Mouse (Mus musculus) adrenal gland, adult 18-20 months (tissue): Measurements from ENCODE around the gene Ear2. TPM values are rescaled to one million over a fixed set of nuclear protein-coding genes. Genes with fewer than 3 reads are reported as not detected.
"Not testable (repeated sequence)": the region's sequence is repeated elsewhere in the genome, so short reads cannot be mapped to it uniquely, and the experiment has no call there.

Experiments
- DNase-seq, 2 experiments: peaks; one replicate each; pipeline ENCODE4 v3.0.0; 2021 to 2022; ENCODE audit warnings: low spot score in 2 of 2
- long read RNA-seq, 2 experiments: library from polyadenylated mRNA; stranded (forward); transcript quantifications; one replicate each; pipeline ENCODE4 v2.0.0; 2021
- total RNA-seq, 2 experiments: library from RNA; stranded (reverse); gene quantifications; 1 replicate in 1 of 2; 2 replicates in 1 of 2; pipeline ENCODE4 v1.2.3; 2021

Ear2 gene
- total RNA-seq: 1 to 10 TPM; 1.2 to 2.1 TPM
- long read RNA-seq, experiment 1: 0 reads
- long read RNA-seq, experiment 2: 0 reads

DNA sequence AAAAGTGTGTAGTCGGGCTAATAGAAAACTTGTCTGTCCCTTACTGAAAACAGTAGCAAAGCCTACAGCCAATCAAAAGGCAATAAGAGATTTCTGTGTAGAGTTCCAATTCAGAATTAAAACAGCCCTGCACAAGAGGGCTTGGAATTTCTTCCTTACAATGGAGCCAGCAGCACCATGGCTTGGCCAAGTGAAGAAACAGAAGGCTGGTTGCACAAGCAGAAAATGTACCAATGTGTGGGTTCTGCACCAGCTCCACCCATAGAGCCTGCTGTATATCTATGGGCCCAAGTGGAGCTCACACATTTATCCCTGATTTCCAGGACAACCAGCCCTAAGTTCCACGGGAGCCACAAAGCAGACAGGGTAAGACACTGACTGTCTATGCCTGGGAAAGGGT is at the start of gene Ear2:
TSS of gene Ear2 (plus strand) at position 301 of the 400 bp plus-strand sequence.
- not testable (repeated sequence) for DNase-seq

- peak in 1 of 2 experiments; percentile 13 for DNase-seq
These were observed 34.6 kb upstream of the Ear2 start for GRCm38 (mm10) chr14:44067879-44068278.

- DNase-seq: not testable (repeated sequence)
These were observed 31.9 kb upstream of the Ear2 start for GRCm38 (mm10) chr14:44070595-44070994.

- DNase-seq: not testable (repeated sequence)
These were observed 24.6 kb upstream of the Ear2 start for GRCm38 (mm10) chr14:44077785-44078341.

GRCm38 (mm10) chr14:44086588-44086987 is 15.9 kb upstream of the Ear2 start:
- not testable (repeated sequence) for DNase-seq

DNA sequence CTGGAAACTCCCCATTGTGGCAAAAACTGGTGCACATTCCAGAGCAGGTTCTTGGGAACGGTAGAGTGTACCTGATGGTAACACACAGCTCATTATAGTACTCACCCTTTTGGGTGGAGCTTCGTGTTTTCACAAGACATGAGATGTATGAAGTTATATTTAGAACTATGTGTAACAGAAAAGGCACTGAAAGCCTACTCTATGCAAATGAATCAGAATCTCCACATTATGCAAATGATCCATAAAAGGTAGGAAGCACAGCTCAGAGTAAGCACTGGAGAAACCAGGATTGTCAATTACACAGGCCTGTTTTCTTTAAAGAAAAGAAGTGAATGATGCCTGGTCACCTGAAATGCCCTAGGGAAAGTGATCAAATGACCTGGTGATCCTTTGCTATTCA is 14.9 kb upstream of the Ear2 start:
- not testable (repeated sequence) for DNase-seq

- DNase-seq: not testable (repeated sequence)
These were observed 10.9 kb upstream of the Ear2 start for GRCm38 (mm10) chr14:44091524-44091923.

DNA sequence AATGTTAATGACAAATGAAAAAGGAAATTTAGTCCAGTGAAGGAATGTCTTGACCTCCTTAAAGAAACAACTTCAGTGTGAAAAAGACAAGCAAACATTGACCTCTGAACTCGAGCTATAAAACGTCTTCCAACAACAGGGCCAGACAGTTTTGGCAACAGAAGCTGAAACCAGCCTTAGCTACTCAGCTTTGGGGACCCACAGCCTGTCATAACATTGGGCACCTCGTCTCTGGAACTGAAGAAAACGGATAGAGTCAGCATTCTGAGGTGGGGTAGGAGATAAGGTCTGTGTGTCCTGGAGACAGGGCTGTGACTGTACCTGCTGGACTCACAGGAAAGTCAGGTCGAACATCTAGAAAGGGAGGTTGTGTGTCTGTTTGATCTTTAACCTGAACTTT is 8.0 kb upstream of the Ear2 start:
- not testable (repeated sequence) for DNase-seq

GRCm38 (mm10) chr14:44100030-44100429 is 2.4 kb upstream of the Ear2 start:
- not testable (repeated sequence) for DNase-seq

GRCm38 (mm10) chr14:44110981-44111380 is 8.5 kb downstream of the Ear2 start:
- no peak for DNase-seq

- DNase-seq: not testable (repeated sequence)
These were observed 21.1 kb downstream of the Ear2 start, which contains the start of gene Gm3327 for GRCm38 (mm10) chr14:44123551-44123950. Gene Gm3327, plus strand, starts transcription at chr14:44123851.

Other genes starting within 250 kb of the Ear2 start
- not detected for gene Ear1, start 227.1 kb upstream of the Ear2 start, total RNA-seq
- gene Ear10, start 179.1 kb upstream of the Ear2 start, total RNA-seq: not detected
- gene Gm8113, start 177.3 kb upstream of the Ear2 start, total RNA-seq: 1 to 10 TPM in 1 of 2 experiments, under 1 TPM in 1; 0.48 to 2.1 TPM
- not detected for gene Ang5, start 145.6 kb upstream of the Ear2 start, total RNA-seq
- gene Ang6, start 100.4 kb upstream of the Ear2 start, total RNA-seq: not detected
- not detected for gene Gm3327, start 21.2 kb downstream of the Ear2 start, total RNA-seq
- gene Gm8212, start 95.0 kb downstream of the Ear2 start, total RNA-seq: not detected
- not detected for gene 4930503E14Rik, start 110.6 kb downstream of the Ear2 start, total RNA-seq
- gene Gm8220, start 182.9 kb downstream of the Ear2 start, total RNA-seq: not detected
- gene Gm5930, start 235.9 kb downstream of the Ear2 start, total RNA-seq: not detected